Mouse (Mus musculus): ENCODE results near the gene Olfr649. TPM values are rescaled to one million over a fixed set of nuclear protein-coding genes. Genes with fewer than 3 reads are reported as not detected.

Olfr649 gene
- polyA plus RNA-seq, 1 experiment from 2014 or later: not detected

DNA sequence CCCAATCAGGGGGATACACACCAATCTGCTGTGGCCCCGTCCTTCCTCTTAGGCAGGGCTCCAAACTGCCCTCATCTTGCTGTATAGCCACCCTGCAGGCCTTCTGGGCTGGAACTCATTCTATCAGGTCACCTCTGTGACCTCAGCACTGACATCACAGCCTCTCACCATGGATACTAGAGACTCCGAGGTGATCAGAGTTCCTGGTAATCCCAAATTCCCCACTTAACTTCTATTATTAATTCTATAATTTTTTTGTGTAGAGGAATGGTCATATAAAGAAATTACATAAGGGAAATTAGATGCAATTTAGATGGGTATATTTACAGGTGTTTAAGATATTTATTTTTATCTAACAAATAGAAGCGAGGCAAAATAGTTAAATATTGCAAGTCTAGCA lies 52.6 kb downstream of the Olfr649 start, which contains the start of gene Ubqln3:
TSS of gene Ubqln3 (minus strand) at position 101 of the 400 bp plus-strand sequence.
- Histone ChIP-seq H3K9me3 (ENCODE audit: control insufficient read depth) (no peaks in the 10 kb centered on the region), H3K4me3 (ENCODE audit: low read depth, low read length) (no peak within 1 kb of the TSS), H3K4me2 (replicated peaks; ENCODE audit: low read depth) (no peak within 1 kb of the TSS), H3K27me3 (replicated peaks; ENCODE audit: control insufficient read depth, insufficient read depth, low read length) (no peaks in the 10 kb centered on the region), H3K27ac (ENCODE audit: low read depth, low read length) (no peak within 1 kb of the TSS), H3K4me1 (replicated peaks; ENCODE audit: control insufficient read depth, insufficient read depth, low read length) (no peaks in the 10 kb centered on the region), H3K9ac (ENCODE audit: low read depth, low read length) (no peak within 1 kb of the TSS), H3K36me3 (ENCODE audit: control insufficient read depth, insufficient read depth) (no peaks in the 10 kb centered on the region)
- no peak for ATAC-seq
- WGBS: 78% methylated on average over 3 of the region's 3 CpGs
- no peak for TF ChIP-seq CTCF (IDR thresholded peaks at IDR 0.05; ENCODE audit: low read depth)

Other genes with a start within 250 kb of the Olfr649 start
- gene Olfr635, start 224.8 kb downstream of the Olfr649 start, polyA plus RNA-seq (2015; fragmentation: Nextera tagmentation; extraction: Ambion mirVana): not detected in 2 replicates
- not detected in 2 replicates for gene Olfr638, start 197.2 kb downstream of the Olfr649 start, polyA plus RNA-seq (2015; fragmentation: Nextera tagmentation; extraction: Ambion mirVana)
- not detected in 2 replicates for gene Olfr639, start 178.7 kb downstream of the Olfr649 start, polyA plus RNA-seq (2015; fragmentation: Nextera tagmentation; extraction: Ambion mirVana)
- not detected in 2 replicates for gene Olfr640, start 170.4 kb downstream of the Olfr649 start, polyA plus RNA-seq (2015; fragmentation: Nextera tagmentation; extraction: Ambion mirVana)
- gene Olfr641, start 160.5 kb downstream of the Olfr649 start, polyA plus RNA-seq (2015; fragmentation: Nextera tagmentation; extraction: Ambion mirVana): not detected in 2 replicates
- gene Olfr642, start 143.3 kb downstream of the Olfr649 start, polyA plus RNA-seq (2015; fragmentation: Nextera tagmentation; extraction: Ambion mirVana): not detected in 2 replicates
- not detected in 2 replicates for gene 4930516K23Rik, start 134.5 kb downstream of the Olfr649 start, polyA plus RNA-seq (2015; fragmentation: Nextera tagmentation; extraction: Ambion mirVana)
- not detected in 2 replicates for gene Olfr644, start 124.1 kb downstream of the Olfr649 start, polyA plus RNA-seq (2015; fragmentation: Nextera tagmentation; extraction: Ambion mirVana)
- not detected in 2 replicates for gene Olfr645, start 110.5 kb downstream of the Olfr649 start, polyA plus RNA-seq (2015; fragmentation: Nextera tagmentation; extraction: Ambion mirVana)
- not detected in 2 replicates for gene Olfr646, start 91.1 kb downstream of the Olfr649 start, polyA plus RNA-seq (2015; fragmentation: Nextera tagmentation; extraction: Ambion mirVana)
- gene Ubqln5, start 66.2 kb downstream of the Olfr649 start, polyA plus RNA-seq (2015; fragmentation: Nextera tagmentation; extraction: Ambion mirVana): not detected in 2 replicates
- not detected in 2 replicates for gene Olfr643, start 58.6 kb downstream of the Olfr649 start, polyA plus RNA-seq (2015; fragmentation: Nextera tagmentation; extraction: Ambion mirVana)
- not detected in 2 replicates for gene Ubqln3, start 52.7 kb downstream of the Olfr649 start, polyA plus RNA-seq (2015; fragmentation: Nextera tagmentation; extraction: Ambion mirVana)
- not detected in 2 replicates for gene Ubqlnl, start 45.4 kb downstream of the Olfr649 start, polyA plus RNA-seq (2015; fragmentation: Nextera tagmentation; extraction: Ambion mirVana)
- gene Olfm5, start 31.2 kb downstream of the Olfr649 start, polyA plus RNA-seq (2015; fragmentation: Nextera tagmentation; extraction: Ambion mirVana): not detected in 2 replicates
- gene Olfr648, start 12.6 kb downstream of the Olfr649 start, polyA plus RNA-seq (2015; fragmentation: Nextera tagmentation; extraction: Ambion mirVana): 0.08 and 0.09 TPM in 2 replicates
- 0.44 and 0.55 TPM in 2 replicates for gene Trim6, start 22.8 kb upstream of the Olfr649 start, polyA plus RNA-seq (2015; fragmentation: Nextera tagmentation; extraction: Ambion mirVana)
- 6.0 and 6.2 TPM in 2 replicates for gene Trim34a, start 48.5 kb upstream of the Olfr649 start, polyA plus RNA-seq (2015; fragmentation: Nextera tagmentation; extraction: Ambion mirVana)
- 1.6 TPM in 2 replicates for gene Trim5, start 92.1 kb upstream of the Olfr649 start, polyA plus RNA-seq (2015; fragmentation: Nextera tagmentation; extraction: Ambion mirVana)
- gene Trim12a, start 119.5 kb upstream of the Olfr649 start, polyA plus RNA-seq (2015; fragmentation: Nextera tagmentation; extraction: Ambion mirVana): 23.8 and 26.3 TPM in 2 replicates
- 0.16 and 0.22 TPM in 2 replicates for gene Trim34b, start 133.5 kb upstream of the Olfr649 start, polyA plus RNA-seq (2015; fragmentation: Nextera tagmentation; extraction: Ambion mirVana)
- 4.8 and 5.0 TPM in 2 replicates for gene Trim12c, start 157.4 kb upstream of the Olfr649 start, polyA plus RNA-seq (2015; fragmentation: Nextera tagmentation; extraction: Ambion mirVana)
- 0.23 and 0.24 TPM in 2 replicates for gene Trim30b, start 173.9 kb upstream of the Olfr649 start, polyA plus RNA-seq (2015; fragmentation: Nextera tagmentation; extraction: Ambion mirVana)
- 0.10 and 0.14 TPM in 2 replicates for gene Trim30c, start 204.9 kb upstream of the Olfr649 start, polyA plus RNA-seq (2015; fragmentation: Nextera tagmentation; extraction: Ambion mirVana)